ENCODE assay signal across 28 mouse cellular contexts in genomic region chr10:66907842-66908241, GRCm38 (mm10).
DNase-seq lines count a peak whose midpoint lies in the region; ATAC-seq and TF ChIP-seq lines count a peak whose summit lies in the region.
"Had no signal": no experiment of that assay in that cellular context is flagged by ENCODE, and none has a peak within 500 bp of the region (broad histone marks: within the 10 kb centered on the region; RNA-seq: fewer than 3 reads in every experiment).

No protein-coding gene starts in this region.

- no peaks in the 10 kb centered on the region for H3K36me3 ChIP-seq in megakaryocyte, embryonic 14.5 days (replicated peaks; ENCODE audit: low read length)
- no peaks in the 10 kb centered on the region for H3K36me3 ChIP-seq in liver, embryonic 12.5 days
- H3K36me3 ChIP-seq in liver, postnatal 0 days (replicated peaks; ENCODE audit: insufficient read depth, low read length) = no peaks in the 10 kb centered on the region
- H3K36me3 ChIP-seq: embryonic facial prominence, embryonic 10.5 days; embryonic facial prominence, embryonic 15.5 days; hindbrain, embryonic 15.5 days; kidney, embryonic 15.5 days; midbrain, embryonic 12.5 days had no signal

- H3K4me2 ChIP-seq in liver, embryonic 12.5 days = 0 out of 2 replicates have a peak overlapping the region, but pooled peaks have one; percentile 5
- no peak overlapping the region for H3K4me2 ChIP-seq in liver, postnatal 0 days (ENCODE audit: low read depth, low read length)
- H3K4me2 ChIP-seq: embryonic facial prominence, embryonic 15.5 days; forebrain, embryonic 13.5 days; heart, embryonic 11.5 days; hindbrain, embryonic 15.5 days; kidney, embryonic 15.5 days; midbrain, embryonic 12.5 days had no signal

- DNase-seq in MEL-GATA-1-ER (ENCODE audit: extremely low read depth, low read depth) = peak; percentile 75
- DNase-seq in liver, postnatal 0 days = no peak
- no peak for DNase-seq in T-cell, adult 2 months (ENCODE audit: low spot score)
- no peak for DNase-seq in gastrocnemius, postnatal 25 days
- DNase-seq: adrenal gland, postnatal 14 days; cerebellum, adult 2 months; cerebellum, postnatal 14 days; gastrocnemius, postnatal 10 days; heart, postnatal 4 days; kidney, adult 11 months; kidney, postnatal 25 days; right cerebral cortex, adult 18-20 months; spleen, adult 18-20 months; thymus, postnatal 4 days had no signal

- no peak for TF ChIP-seq CTCF in liver, postnatal 0 days (IDR thresholded peaks at IDR 0.05; ENCODE audit: low read depth)

- WGBS in liver, embryonic 12.5 days (ENCODE audit: insufficient replicate concordance) = 12% methylated on average over 4 of the region's 4 CpGs
- WGBS in liver, postnatal 0 days (ENCODE audit: insufficient replicate concordance) = 46% methylated on average over 4 of the region's 4 CpGs

- H3K4me1 ChIP-seq in megakaryocyte, embryonic 14.5 days = peaks cover 55% of the 10 kb centered on the region
- H3K4me1 ChIP-seq in liver, embryonic 12.5 days = peaks cover 38% of the 10 kb centered on the region
- peaks cover 15% of the 10 kb centered on the region for H3K4me1 ChIP-seq in liver, postnatal 0 days (ENCODE audit: insufficient read depth)

- no peak overlapping the region for H3K27ac ChIP-seq in liver, embryonic 12.5 days
- no peak overlapping the region for H3K27ac ChIP-seq in liver, postnatal 0 days (ENCODE audit: low read depth)
- H3K27ac ChIP-seq: embryonic facial prominence, embryonic 10.5 days; embryonic facial prominence, embryonic 15.5 days; forebrain, embryonic 13.5 days; hindbrain, embryonic 15.5 days; kidney, embryonic 15.5 days; macrophage; midbrain, embryonic 12.5 days; stomach, postnatal 0 days had no signal

- H3K9me3 ChIP-seq in megakaryocyte, embryonic 14.5 days = no peaks in the 10 kb centered on the region
- no peaks in the 10 kb centered on the region for H3K9me3 ChIP-seq in liver, embryonic 12.5 days (replicated peaks)
- no peaks in the 10 kb centered on the region for H3K9me3 ChIP-seq in liver, postnatal 0 days (ENCODE audit: low read length)
- H3K9me3 ChIP-seq: embryonic facial prominence, embryonic 10.5 days; embryonic facial prominence, embryonic 15.5 days; forebrain, embryonic 13.5 days; hindbrain, embryonic 15.5 days; kidney, embryonic 15.5 days; midbrain, embryonic 12.5 days had no signal

- H3K27me3 ChIP-seq in megakaryocyte, embryonic 14.5 days (replicated peaks) = no peaks in the 10 kb centered on the region
- peaks cover 5% of the 10 kb centered on the region; the same call in 1 of the 2 replicates for H3K27me3 ChIP-seq in liver, embryonic 12.5 days (replicated peaks)
- no peaks in the 10 kb centered on the region for H3K27me3 ChIP-seq in liver, postnatal 0 days (ENCODE audit: insufficient read depth, low read length)
- H3K27me3 ChIP-seq: embryonic facial prominence, embryonic 15.5 days; forebrain, embryonic 13.5 days; hindbrain, embryonic 15.5 days; kidney, embryonic 15.5 days had no signal

- no peak overlapping the region for H3K9ac ChIP-seq in liver, embryonic 12.5 days
- H3K9ac ChIP-seq in liver, postnatal 0 days (replicated peaks) = no peak overlapping the region
- H3K9ac ChIP-seq: embryonic facial prominence, embryonic 15.5 days; forebrain, embryonic 13.5 days; hindbrain, embryonic 15.5 days; kidney, embryonic 15.5 days; midbrain, embryonic 12.5 days had no signal

- TF ChIP-seq EP300 in liver, postnatal 0 days (IDR thresholded peaks at IDR 0.05; ENCODE audit: low read depth) = 0 out of 2 replicates have a peak, but pooled peaks have one; percentile 22

- ATAC-seq in megakaryocyte, adult 5-6 weeks (ENCODE audit: poor library complexity, severe bottlenecking) = no peak
- ATAC-seq in liver, embryonic 12.5 days = peak; percentile 78
- no peak for ATAC-seq in liver, postnatal 0 days
- no peak for ATAC-seq in CD4-positive, CD25-positive, alpha-beta regulatory T cell, adult 4 months
- ATAC-seq: forebrain, embryonic 13.5 days; inflammation-experienced regulatory T-cells, adult 6 months had no signal

- H3K4me3 ChIP-seq in megakaryocyte, embryonic 14.5 days (replicated peaks) = peak overlapping the region; percentile 50
- H3K4me3 ChIP-seq in liver, embryonic 12.5 days = no peak overlapping the region
- H3K4me3 ChIP-seq in liver, postnatal 0 days (ENCODE audit: low read depth, low read length) = no peak overlapping the region
- H3K4me3 ChIP-seq: embryonic facial prominence, embryonic 10.5 days; embryonic facial prominence, embryonic 15.5 days; forebrain, embryonic 13.5 days; hindbrain, embryonic 15.5 days; kidney, embryonic 15.5 days; midbrain, embryonic 12.5 days had no signal
